Mouse (Mus musculus) embryonic facial prominence, embryonic 14.5 days (tissue): ENCODE measurements around the gene Cldn24. TPM values are rescaled to one million over a fixed set of nuclear protein-coding genes. Genes with fewer than 3 reads are reported as not detected.

Source experiments
- ATAC-seq: fragments of 200-750 bp; cut with Nextera tagmentation; 2 replicates; pipeline ENCODE4 v1.8.0; 2017; ENCODE audit warnings: low read depth, moderate number of reproducible peaks, moderate TSS enrichment
- DNase-seq: peaks from one replicate; pipeline ENCODE4 v3.0.0-alpha.2; 2015; ENCODE audit warnings: low spot score
- H3K27ac ChIP-seq: fragments of 300-500 bp; sonication (generic); replicated peaks from 2 replicates; pipeline ENCODE4 v1.5.1; 2014; ENCODE audit warnings: low read depth, mild to moderate bottlenecking, low read length, moderate library complexity
- H3K27me3 ChIP-seq: fragments of 300-500 bp; sonication (generic); replicated peaks from 2 replicates; pipeline ENCODE4 v1.6.1; 2014; ENCODE audit warnings: low read length; ENCODE audit not compliant: control insufficient read depth, insufficient read depth
- H3K36me3 ChIP-seq: fragments of 300-500 bp; sonication (generic); 2 replicates; pipeline ENCODE4 v1.6.1; 2014; ENCODE audit warnings: low read length, mixed read lengths; ENCODE audit not compliant: control insufficient read depth, insufficient read depth
- H3K4me1 ChIP-seq: fragments of 300-500 bp; sonication (generic); 2 replicates; pipeline ENCODE4 v1.6.1; 2014; ENCODE audit warnings: antibody characterized with exemption, low read length; ENCODE audit not compliant: control insufficient read depth, insufficient read depth
- H3K4me2 ChIP-seq: fragments of 300-500 bp; sonication (generic); 2 replicates; pipeline ENCODE4 v1.6.1; 2014; ENCODE audit warnings: low read depth, mild to moderate bottlenecking, low read length, moderate library complexity, mixed read lengths
- H3K4me3 ChIP-seq: fragments of 300-500 bp; sonication (generic); 2 replicates; pipeline ENCODE4 v1.5.1; 2014; ENCODE audit warnings: low read depth, mild to moderate bottlenecking, low read length
- H3K9ac ChIP-seq: fragments of 300-500 bp; sonication (generic); 2 replicates; pipeline ENCODE4 v1.6.1; 2014; ENCODE audit warnings: low read depth, mild to moderate bottlenecking, low read length, moderate library complexity, mixed read lengths
- H3K9me3 ChIP-seq: fragments of 300-500 bp; sonication (generic); 2 replicates; pipeline ENCODE4 v1.6.1; 2016; ENCODE audit warnings: low read length; ENCODE audit not compliant: control insufficient read depth
- WGBS: fragments of 180-500 bp; shearing (Covaris S2); extraction: QIAGEN DNeasy Blood & Tissue Kit; methylation state at CpG from one replicate; pipeline ENCODE4 v1.1.7; 2014; 5-methylcytosine and 5-hydroxymethylcytosine counted together
- polyA plus RNA-seq: library from polyadenylated mRNA; unstranded; fragments of >200 nt; fragmentation: Nextera tagmentation; extraction: Ambion mirVana; gene quantifications from 2 replicates; pipeline ENCODE4 v1.2.1, GENCODE M21; 2014

Gene Cldn24
- polyA plus RNA-seq, 1 experiment from 2014 or later = not detected

GRCm38 (mm10) chr8:47843063-47843462, 21.1 kb downstream of the Cldn24 start:
- WGBS = 85% methylated on average over 7 of the region's 7 CpGs
- no peaks in the 10 kb centered on the region for H3K9me3 ChIP-seq
- H3K9ac ChIP-seq = no peak overlapping the region
- H3K4me2 ChIP-seq = no peak overlapping the region
- no peak overlapping the region for H3K27ac ChIP-seq
- DNase-seq (peak; percentile 23), ATAC-seq (no peak)
- H3K27me3 ChIP-seq = no peaks in the 10 kb centered on the region
- H3K4me3 ChIP-seq = no peak overlapping the region
- peaks cover 85% of the 10 kb centered on the region for H3K36me3 ChIP-seq
- no peaks in the 10 kb centered on the region for H3K4me1 ChIP-seq

GRCm38 (mm10) chr8:47843651-47844050, 21.7 kb downstream of the Cldn24 start:
- Histone ChIP-seq H3K9ac (no peak overlapping the region), H3K27me3 (no peaks in the 10 kb centered on the region), H3K9me3 (no peaks in the 10 kb centered on the region), H3K4me3 (no peak overlapping the region), H3K4me2 (no peak overlapping the region), H3K36me3 (peaks cover 85% of the 10 kb centered on the region), H3K4me1 (no peaks in the 10 kb centered on the region), H3K27ac (no peak overlapping the region)
- ATAC-seq (no peak), DNase-seq (no peak)
- 95% methylated on average over 10 of the region's 10 CpGs for WGBS

GRCm38 (mm10) chr8:47845956-47846355, 24.0 kb downstream of the Cldn24 start:
- no peak overlapping the region for H3K4me3 ChIP-seq
- H3K36me3 ChIP-seq = peaks cover 88% of the 10 kb centered on the region
- H3K9me3 ChIP-seq = no peaks in the 10 kb centered on the region
- H3K9ac ChIP-seq = no peak overlapping the region
- H3K27ac ChIP-seq = no peak overlapping the region
- no peaks in the 10 kb centered on the region for H3K4me1 ChIP-seq
- H3K4me2 ChIP-seq = no peak overlapping the region
- ATAC-seq (no peak), DNase-seq (no peak)
- H3K27me3 ChIP-seq = no peaks in the 10 kb centered on the region
- WGBS = 85% methylated on average over 13 of the region's 13 CpGs

GRCm38 (mm10) chr8:47847161-47847560, 25.2 kb downstream of the Cldn24 start:
- Histone ChIP-seq H3K4me2 (no peak overlapping the region), H3K27me3 (no peaks in the 10 kb centered on the region), H3K4me1 (peaks cover 10% of the 10 kb centered on the region), H3K36me3 (peaks cover 81% of the 10 kb centered on the region), H3K9me3 (no peaks in the 10 kb centered on the region), H3K27ac (no peak overlapping the region), H3K9ac (no peak overlapping the region), H3K4me3 (no peak overlapping the region)
- DNase-seq (no peak), ATAC-seq (no peak)
- 94% methylated on average over 14 of the region's 14 CpGs for WGBS

- no peak for DNase-seq
- H3K4me2 ChIP-seq = no peak overlapping the region
- H3K36me3 ChIP-seq = peaks cover 74% of the 10 kb centered on the region
- H3K27me3 ChIP-seq = no peaks in the 10 kb centered on the region
- no peak overlapping the region for H3K4me3 ChIP-seq
- no peaks in the 10 kb centered on the region for H3K9me3 ChIP-seq
- H3K4me1 ChIP-seq = peaks cover 17% of the 10 kb centered on the region
- ATAC-seq = no peak
- no peak overlapping the region for H3K27ac ChIP-seq
- no peak overlapping the region for H3K9ac ChIP-seq
- 96% methylated on average over 6 of the region's 6 CpGs for WGBS
Measured at GRCm38 (mm10) chr8:47847931-47848330, 26.0 kb downstream of the Cldn24 start.

GRCm38 (mm10) chr8:47849842-47850241, 27.9 kb downstream of the Cldn24 start:
- Histone ChIP-seq H3K27me3 (no peaks in the 10 kb centered on the region), H3K4me1 (peaks cover 21% of the 10 kb centered on the region), H3K9me3 (no peaks in the 10 kb centered on the region), H3K4me3 (no peak overlapping the region), H3K4me2 (no peak overlapping the region), H3K9ac (no peak overlapping the region), H3K36me3 (peaks cover 65% of the 10 kb centered on the region), H3K27ac (no peak overlapping the region)
- 79% methylated on average over 8 of the region's 8 CpGs for WGBS
- ATAC-seq (no peak), DNase-seq (no peak)

- Histone ChIP-seq H3K27me3 (no peaks in the 10 kb centered on the region), H3K9ac (peak overlapping the region; percentile 42), H3K4me3 (peak overlapping the region; percentile 15), H3K36me3 (peaks cover 66% of the 10 kb centered on the region), H3K9me3 (no peaks in the 10 kb centered on the region), H3K27ac (peak overlapping the region; percentile 86), H3K4me2 (peak overlapping the region; percentile 49), H3K4me1 (peaks cover 21% of the 10 kb centered on the region)
- 43% methylated on average over 12 of the region's 12 CpGs for WGBS
- ATAC-seq (peak; percentile 77), DNase-seq (peak; percentile 83)
Measured at GRCm38 (mm10) chr8:47851824-47852502, 30.0 kb downstream of the Cldn24 start.

GRCm38 (mm10) chr8:47852737-47853136, 30.8 kb downstream of the Cldn24 start:
- Histone ChIP-seq H3K4me2 (peak overlapping the region; percentile 49), H3K9me3 (no peaks in the 10 kb centered on the region), H3K9ac (0 out of 2 replicates have a peak overlapping the region, but pooled peaks have one; percentile 42), H3K4me3 (no peak overlapping the region), H3K4me1 (peaks cover 21% of the 10 kb centered on the region), H3K27me3 (no peaks in the 10 kb centered on the region), H3K36me3 (peaks cover 67% of the 10 kb centered on the region), H3K27ac (peak overlapping the region; percentile 86)
- no peak for DNase-seq
- WGBS = 73% methylated on average over 5 of the region's 5 CpGs
- no peak for ATAC-seq

GRCm38 (mm10) chr8:47853356-47853755, 31.4 kb downstream of the Cldn24 start:
- H3K27ac ChIP-seq = no peak overlapping the region
- no peak for ATAC-seq
- 65% methylated on average over 5 of the region's 5 CpGs for WGBS
- H3K9ac ChIP-seq = no peak overlapping the region
- no peaks in the 10 kb centered on the region for H3K9me3 ChIP-seq
- DNase-seq = no peak
- no peak overlapping the region for H3K4me2 ChIP-seq
- no peak overlapping the region for H3K4me3 ChIP-seq
- no peaks in the 10 kb centered on the region for H3K27me3 ChIP-seq
- H3K36me3 ChIP-seq = peaks cover 67% of the 10 kb centered on the region
- H3K4me1 ChIP-seq = peaks cover 21% of the 10 kb centered on the region
